Mouse (Mus musculus): ENCODE measurements around the gene Jmjd6. TPM values are rescaled to one million over a fixed set of nuclear protein-coding genes. Genes with fewer than 3 reads are reported as not detected.

Jmjd6 gene
- polyA plus RNA-seq, 1 experiment from 2014 or later: 21.8 TPM

Other genes starting within 250 kb of the Jmjd6 start
- 14.2 to 37.1 TPM (median 21.7 TPM) in 3 replicates for gene Rhbdf2, start 216.4 kb downstream of the Jmjd6 start, polyA plus RNA-seq (2018)
- gene Prcd, start 189.9 kb downstream of the Jmjd6 start, polyA plus RNA-seq (2018): not detected in 3 replicates
- not detected in 3 replicates for gene Cygb, start 189.1 kb downstream of the Jmjd6 start, polyA plus RNA-seq (2018)
- gene St6galnac1, start 67.9 kb downstream of the Jmjd6 start, polyA plus RNA-seq (2018): not detected in 3 replicates
- not detected in 3 replicates for gene Mxra7, start 15.4 kb downstream of the Jmjd6 start, polyA plus RNA-seq (2018)
- gene Mettl23, start 171 bp downstream of the Jmjd6 start, polyA plus RNA-seq (2018): 12.5 to 17.0 TPM (median 16.0 TPM) in 3 replicates
- 105 to 174 TPM (median 118 TPM) in 3 replicates for gene Mfsd11, start 9.0 kb upstream of the Jmjd6 start, polyA plus RNA-seq (2018)
- 176 to 306 TPM (median 187 TPM) in 3 replicates for gene Srsf2, start 9.6 kb upstream of the Jmjd6 start, polyA plus RNA-seq (2018)
- gene Mgat5b, start 75.4 kb upstream of the Jmjd6 start, polyA plus RNA-seq (2018): not detected in 3 replicates

Data from macrophage (primary cell).